Mouse (Mus musculus): ENCODE measurements around the gene Bad. TPM values are rescaled to one million over a fixed set of nuclear protein-coding genes. Genes with fewer than 3 reads are reported as not detected.

Bad gene
- 10 to 100 TPM; 32.4 to 39.4 TPM for polyA plus RNA-seq (2017; shearing (Covaris generic))

DNA sequence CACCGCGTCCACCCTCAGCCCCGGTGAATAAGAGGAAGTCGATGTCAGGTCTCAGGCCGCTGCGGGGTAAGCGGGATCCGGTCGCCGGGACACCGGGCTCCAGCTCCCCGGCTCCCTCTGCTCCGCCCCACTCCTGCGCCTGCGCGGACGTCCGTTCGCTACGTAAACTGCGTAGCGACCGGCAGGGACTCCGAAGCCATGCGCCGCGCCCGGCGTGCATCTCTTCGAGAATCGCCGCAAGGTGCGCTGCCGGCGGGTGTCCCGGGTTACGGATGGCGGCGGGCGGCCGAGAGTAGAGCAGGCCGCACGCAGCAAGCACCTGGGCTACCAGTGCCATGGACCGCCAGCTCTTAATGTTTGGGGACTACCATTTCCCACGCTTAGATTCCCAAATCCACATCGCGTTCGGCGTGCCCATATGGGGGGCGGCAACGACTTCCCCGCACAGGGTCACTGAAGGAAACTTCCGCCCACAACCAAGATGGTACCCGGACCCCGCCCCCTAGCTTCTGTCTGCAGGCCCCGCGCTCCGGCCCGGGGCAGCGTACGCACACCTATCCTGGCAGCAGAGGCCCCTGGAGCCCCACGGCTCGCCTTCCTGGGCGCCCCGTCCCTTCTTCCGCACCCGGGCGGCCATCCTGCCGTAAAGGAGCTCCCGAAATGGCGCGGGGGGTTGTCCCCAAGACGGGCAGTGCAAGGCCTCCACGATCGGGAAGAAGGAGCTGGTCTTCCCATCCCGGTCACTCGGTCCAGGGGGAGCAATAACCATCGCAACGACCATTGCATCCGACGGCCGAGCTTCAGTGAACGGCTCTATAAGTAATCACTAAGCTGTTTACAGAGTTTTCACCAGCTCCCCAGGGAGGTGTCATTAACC is at the start of gene Bad:
Gene Bad, plus strand, starts transcription at position 490 of the 877 bp plus-strand sequence.

DNA sequence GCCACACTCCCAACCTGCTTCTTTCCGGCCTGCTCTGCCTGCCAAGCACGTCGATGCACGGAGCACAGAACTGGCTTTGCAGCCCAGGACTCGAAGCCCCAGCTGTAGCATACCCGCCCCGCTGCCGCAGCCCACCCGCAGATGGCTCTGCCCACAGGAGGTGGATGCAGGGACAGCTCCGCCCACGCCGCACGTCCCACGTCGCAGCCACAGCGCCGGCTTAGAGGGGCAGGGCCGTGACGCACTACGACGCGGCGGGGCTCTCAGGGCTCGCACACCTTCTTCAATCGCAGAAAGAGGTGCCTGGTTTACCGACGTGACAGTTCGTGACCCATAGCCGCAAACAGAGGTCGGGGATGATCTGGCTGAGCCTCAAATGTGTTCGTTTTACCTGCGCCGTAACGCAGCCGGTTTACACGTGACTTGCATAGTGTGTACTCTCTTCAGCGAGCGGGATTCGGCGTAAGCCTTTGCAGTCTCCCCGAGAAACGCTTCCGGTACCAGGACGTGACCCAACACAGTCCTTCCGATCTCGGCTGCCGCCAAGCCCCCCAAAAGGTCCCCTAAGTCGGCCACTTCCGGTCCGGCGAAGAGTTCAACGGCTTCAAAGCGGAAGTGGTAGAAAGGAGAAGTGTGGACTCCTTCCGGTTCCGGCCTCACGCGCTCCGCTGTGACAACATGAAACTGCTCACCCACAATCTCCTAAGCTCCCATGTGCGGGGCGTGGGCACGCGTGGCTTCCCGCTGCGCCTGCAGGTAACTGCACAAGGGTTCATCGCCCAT is 32.0 kb upstream of the Bad start, which contains the start of the genes Trmt112 and Prdx5:
Gene Trmt112, plus strand, starts transcription at position 192 of the 783 bp plus-strand sequence.
Gene Prdx5, minus strand, starts transcription at position 600 of the 783 bp plus-strand sequence.

DNA sequence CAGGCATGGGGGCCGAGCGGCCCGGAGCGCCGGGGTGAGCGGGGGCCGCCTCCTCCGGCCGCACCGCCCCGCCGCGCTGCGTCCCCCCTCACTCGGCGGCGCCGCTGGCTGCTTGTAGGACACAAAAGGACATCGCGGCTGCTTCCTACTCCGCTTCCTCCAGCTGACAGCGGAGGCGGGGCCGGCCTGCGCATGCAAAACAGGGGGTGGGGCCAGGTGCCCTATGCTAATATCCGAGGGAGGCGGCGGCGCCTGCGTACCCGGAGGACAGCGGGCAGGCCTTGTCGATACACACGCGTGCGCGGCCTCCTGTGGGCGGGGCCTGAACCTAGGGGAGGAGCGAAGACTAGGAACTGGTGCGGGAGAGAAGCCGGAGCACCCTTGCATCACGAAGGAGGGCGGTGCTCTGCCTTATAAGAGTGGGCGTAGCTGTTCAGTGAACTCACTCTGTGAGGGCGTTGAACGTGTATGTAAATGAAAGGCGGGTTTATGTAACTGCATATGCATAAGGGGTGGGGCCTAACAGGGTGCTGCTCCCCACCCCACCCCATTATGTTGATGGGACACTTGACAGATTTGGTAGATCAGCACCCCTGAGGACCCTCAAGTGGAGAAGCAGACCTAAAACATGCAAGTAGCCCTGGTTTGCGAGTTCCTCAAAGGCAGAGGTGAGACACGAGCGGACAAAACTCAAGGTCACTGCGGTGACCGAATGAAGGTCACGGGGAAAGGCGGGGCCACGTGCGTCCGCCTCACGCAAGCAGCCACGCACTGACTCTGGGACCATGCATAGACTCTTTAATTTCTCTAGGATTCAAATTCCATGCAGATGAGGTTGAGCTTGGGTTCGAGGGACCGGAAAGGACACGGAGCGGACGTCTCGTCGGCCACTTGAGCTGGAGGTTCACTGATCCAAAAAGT is 19.8 kb upstream of the Bad start, which contains the start of gene Esrra:
Gene Esrra, minus strand, starts transcription at position 167 of the 921 bp plus-strand sequence.

DNA sequence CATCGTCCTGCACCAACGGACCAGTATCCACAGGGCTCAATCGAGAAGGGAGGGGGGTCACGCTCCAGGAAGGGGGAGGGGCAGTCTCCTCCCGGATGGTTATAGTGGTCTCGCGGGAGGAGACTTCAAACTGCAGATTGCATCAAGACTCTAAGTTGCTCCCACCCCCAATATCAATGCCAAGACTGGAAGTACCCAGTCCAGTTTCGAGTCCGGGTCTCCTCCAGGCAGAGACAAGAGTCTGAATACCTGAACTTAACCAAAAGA is 16.4 kb upstream of the Bad start, which contains the start of gene Catsperz:
Gene Catsperz, minus strand, starts transcription at position 74 of the 267 bp plus-strand sequence.

DNA sequence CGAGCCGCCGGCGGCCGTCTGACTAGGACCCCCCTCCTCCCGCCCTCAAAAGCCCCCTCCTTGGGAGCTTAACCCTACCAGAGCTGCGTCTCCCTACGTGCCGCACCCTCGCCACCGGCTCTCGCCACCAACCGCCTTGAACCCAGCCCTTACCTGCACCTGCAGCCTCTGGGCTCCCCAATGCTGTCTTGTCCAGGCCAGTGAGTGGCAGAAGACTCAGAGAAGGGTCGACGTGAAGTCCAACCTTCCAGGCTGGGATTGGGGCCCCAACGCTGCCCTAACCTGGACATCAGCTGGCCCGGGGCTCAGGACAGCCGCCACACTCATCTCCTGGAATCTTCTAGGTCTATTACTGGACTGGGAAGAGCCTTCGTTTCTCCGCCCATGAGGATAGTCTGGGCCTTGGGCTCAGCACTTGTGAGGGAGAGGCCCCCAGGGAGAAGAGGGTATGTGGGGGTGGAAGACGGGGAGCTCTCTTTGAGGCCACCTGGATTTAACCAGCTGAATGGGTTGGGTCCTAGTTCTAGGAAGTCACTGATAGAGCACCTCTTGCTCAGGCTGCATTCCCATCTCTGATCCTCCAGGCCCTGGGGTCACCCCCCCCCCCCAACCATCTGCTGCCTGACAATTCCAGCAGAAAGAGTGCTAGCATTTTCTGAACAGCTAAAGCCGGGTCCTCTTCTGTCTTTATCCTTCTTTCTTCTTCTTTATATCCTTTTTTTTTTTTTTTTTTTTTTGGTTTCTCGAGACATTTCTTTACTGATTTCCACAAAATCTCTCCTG is 7.3 kb upstream of the Bad start, which contains the start of gene Kcnk4:
Gene Kcnk4, minus strand, starts transcription at position 321 of the 783 bp plus-strand sequence.

DNA sequence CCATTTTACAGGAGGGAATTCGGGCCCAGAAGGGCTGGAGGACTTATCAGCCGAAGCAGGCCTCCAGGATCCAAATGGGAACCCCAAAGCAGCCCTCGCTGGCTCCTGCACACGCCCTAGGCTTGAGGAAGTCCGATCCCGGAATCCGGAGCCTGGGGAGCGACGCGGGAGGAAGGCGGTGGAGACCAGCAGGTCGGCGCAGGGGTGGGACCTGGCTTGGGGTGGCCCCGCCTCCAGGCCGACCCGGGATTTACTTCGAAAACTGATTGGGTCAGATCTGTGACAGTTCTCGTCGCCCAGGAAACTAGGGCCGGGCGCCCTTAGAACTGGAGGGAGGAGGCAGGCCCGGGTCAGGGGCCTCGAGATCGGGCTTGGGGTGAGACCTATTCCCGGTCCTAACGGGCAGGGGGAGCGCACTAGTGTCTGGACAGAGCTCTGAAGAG is 609 bp downstream of the Bad start, which contains the start of gene Gpr137:
Gene Gpr137, minus strand, starts transcription at position 232 of the 443 bp plus-strand sequence.

DNA sequence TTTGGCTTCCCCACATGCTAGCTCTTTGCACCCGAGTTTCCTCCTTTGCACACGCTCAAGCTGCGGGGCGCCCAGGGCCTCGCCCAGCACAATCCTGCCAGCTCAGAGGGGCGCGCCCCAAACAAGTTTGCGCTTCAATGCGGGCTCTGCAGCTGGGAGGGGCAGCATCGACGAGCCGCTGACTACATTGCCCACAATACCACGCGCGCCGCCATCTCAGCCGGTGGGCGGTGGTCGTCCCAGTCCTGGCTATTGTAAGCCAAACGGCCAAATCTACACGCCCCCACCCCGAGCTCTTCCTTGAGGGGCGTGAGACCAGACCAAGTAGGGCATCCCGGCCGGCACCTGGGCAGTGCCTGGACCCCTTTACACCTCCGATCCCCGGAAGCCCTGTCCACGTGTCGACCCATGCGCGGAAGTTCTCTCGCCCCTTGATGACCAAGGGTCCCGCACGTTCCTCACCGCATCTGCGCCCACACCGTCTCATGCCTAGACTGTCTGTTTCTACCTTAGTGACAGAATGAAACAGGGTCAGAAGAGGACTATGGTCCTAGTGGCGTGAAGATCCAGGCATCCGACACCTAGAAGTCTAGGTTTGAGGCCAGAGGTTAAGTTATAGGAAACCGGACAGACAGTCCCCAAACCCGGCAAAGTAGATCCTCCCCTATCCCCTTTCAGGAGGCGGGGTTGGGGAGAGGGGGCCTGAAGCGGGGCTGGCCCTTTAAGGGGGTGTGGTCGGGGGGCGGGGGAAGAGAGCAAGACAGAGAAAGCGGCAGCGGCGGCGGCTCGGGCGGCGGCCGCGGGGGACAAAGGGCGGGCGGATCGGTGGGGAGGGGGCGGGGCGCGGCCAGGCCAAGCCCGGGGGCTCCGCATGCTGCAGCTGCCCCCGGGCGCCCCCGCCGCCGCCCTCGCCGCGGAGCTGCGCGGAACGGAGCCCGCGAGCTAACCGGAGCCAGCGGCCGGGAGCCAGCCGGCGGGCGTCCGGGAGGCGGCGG is 32.8 kb downstream of the Bad start, which contains the start of gene Ppp1r14b:
Gene Ppp1r14b, plus strand, starts transcription at position 758 of the 995 bp plus-strand sequence.

DNA sequence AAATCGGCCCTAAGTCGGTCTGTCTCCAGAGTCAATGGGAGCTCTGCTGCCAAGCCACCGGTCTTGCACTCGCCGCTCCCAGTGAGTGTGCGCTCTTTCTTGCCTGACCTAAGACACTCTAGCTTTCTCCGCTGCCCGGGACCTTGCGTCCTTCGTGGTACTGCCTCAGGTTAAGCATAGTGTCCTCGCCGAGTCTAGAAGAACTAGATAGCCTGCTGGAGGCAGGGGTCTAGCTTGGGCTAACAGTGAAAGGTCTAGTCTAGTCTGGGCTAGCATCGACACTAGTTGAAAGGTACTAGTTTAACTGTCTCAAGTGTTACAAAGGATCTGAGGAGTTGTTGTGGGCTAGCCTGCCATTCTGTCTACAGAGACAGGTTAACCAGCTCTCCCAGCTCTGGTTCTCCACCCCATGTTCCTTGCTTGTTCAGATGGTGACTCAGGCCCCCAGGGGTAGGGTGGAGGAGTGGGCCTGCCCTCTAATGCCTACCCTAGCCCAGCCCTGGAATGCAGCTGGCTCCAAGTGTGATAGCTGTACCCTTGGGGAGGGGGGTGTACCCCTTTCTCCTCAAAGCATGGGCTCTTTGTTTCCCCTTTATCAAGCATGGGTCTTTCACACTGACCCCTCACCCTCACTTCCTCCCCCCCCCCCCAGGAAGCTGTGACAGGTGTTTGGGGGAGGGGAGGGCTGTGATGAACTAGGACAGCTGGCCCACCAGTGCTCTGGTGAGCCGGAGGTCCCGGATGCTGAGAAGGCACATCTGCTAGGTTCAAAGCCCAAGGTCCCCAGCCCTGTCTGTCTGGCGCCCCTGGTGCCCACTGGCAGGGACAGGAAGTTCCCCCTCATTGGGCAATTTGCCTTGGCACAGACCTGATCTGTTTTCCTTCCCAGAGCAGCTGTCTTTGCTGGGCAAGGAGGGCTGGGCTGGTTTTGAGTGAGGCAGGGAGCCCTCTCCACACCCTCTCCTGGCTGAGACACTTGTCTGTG is 34.2 kb downstream of the Bad start, which contains the start of gene Plcb3:
Gene Plcb3, minus strand, starts transcription at position 934 of the 985 bp plus-strand sequence.

DNA sequence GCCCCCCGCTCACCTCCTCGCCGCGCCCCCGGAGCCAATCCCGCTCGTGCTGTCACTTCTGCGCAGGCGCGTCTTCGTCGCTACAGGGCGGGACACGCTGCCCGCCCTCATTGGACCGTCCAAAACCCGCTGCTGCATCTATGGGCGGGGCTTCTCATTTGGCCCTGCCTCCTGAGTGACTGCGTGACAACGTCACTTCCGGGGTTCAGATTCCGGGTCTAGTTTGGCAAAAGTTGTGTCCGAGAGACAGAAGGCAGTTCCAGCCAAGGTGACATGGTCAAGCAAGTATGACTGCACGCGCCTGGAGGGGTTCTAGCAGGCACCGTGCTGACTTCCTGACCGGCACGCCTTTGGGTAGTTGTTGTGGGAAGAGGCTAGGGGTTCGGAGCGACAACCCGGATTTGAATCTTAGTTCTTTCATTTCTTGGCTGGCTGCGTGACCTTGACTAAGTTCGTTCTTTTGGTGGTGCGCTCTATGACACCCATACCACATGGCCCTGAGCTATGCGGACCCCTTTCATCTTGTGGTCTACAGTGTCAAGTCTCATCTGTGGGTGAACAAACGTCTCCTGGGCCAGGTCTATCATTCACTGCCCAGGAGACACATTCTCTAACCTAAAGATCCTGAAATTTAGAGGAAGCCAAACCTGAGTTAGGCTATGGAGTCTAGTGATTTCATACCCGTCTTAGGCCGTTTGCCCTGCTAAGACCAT is 38.9 kb downstream of the Bad start, which contains the start of gene Fkbp2:
Gene Fkbp2, minus strand, starts transcription at position 121 of the 713 bp plus-strand sequence.

DNA sequence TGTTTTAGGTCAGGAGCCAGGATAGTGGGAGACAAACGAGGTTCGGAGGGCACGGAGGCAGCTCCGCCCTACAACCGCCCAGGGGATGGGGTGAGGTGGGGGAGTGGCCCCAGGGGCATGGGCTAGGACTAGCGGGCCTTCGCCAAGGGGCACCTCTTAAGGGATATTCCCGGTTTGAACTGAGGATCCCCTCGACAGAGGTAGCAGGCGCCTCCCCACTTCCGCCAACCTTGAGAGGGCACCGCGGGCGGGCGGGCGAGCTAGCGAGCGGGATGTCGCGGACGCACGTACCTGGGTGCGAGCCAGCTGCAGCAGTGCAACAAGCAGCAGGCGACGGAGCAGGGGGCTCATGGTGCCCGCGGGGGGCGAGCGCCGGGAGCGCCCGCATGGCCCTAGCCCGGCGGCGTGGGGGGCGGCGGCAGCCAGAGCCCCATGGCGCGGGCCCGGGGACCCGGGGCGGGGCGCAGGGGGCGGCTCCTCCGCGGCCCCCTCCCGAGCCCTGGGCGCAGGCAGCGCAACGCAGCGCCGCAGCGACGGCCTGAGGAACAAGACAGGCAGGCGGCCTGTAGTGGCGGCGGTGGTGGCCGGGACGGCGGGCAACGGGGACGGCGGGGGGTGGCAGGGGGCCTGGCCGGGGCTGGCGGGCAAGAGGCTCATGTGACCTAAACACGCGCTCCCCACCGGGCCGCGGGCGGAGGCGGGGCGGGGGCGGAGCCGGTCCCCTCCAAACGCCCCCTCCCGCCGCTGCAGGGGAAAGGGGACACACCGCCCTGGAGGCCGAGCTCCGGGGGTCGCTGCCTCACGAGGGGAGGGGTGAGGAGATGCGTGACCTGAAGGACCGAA is 45.6 kb downstream of the Bad start, which contains the start of gene Vegfb:
Gene Vegfb, minus strand, starts transcription at position 591 of the 843 bp plus-strand sequence.

DNA sequence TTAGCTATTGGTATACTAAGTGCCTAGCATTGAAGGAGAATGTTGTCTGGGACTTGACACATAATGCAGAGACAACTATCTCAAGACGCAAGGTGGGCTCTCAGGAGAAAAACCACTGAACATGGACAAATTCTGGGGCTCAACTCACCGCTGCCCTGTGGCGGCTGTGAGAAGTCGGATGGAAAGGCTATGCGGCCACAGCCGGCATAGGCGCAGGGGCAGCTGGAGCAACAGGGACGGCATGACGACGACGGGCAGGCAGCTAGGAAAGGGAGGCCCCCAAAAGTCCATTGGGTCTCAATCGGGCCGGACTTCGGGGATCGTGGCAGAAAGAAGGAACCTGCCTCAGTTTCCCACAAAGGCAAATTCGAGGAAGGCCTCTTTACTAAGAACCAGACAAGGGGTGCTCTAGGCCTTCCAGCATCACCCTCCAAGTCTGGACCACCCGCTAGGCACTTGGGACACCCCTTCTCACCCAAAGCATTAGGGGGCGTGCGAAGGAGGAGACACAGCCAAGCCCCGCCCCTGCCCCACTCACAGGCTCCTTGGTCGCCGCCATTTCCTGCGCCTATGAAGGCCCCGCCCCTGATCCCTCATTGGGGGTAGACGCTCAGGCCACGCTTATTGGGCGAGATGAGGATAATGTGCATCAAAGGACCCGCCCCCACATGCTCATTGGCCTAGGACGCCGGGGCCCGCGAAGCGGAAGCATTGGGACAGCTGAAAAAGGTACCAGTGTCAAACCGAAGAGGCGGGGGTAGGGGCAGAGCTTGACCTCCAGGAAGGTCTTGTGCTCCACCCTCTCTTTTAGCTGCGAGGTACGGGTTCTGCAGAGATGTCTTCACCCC is 50.6 kb downstream of the Bad start, which contains the start of gene Dnajc4:
Gene Dnajc4, minus strand, starts transcription at position 562 of the 848 bp plus-strand sequence.

DNA sequence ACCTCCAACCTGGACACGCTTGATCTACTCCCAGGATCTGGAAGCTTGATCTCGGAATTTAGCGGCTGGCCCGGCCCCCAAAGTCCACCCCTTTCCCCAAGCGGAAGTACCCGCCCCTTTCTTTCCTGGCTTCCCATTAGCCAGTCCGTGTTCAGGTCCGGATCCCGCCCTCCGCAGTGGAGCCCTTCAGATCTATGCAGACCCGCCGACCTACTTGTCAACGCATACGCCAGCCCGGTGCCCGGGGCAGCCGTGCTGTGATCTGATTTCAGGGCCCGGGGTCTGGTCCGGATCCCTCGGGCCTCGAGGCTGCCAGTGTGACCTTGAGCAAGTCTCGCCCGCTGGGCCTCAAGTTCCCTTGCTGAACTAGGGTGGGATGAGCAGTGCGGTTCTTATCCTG is 54.3 kb downstream of the Bad start, which contains the start of the genes Nudt22 and Trpt1:
Gene Nudt22, minus strand, starts transcription at position 112 of the 400 bp plus-strand sequence.
Gene Trpt1, plus strand, starts transcription at position 126 of the 400 bp plus-strand sequence.

Data from inflammation-experienced regulatory T-cells (primary cell).